Mouse (Mus musculus): ENCODE measurements around the gene Coq9. TPM values are rescaled to one million over a fixed set of nuclear protein-coding genes. Genes with fewer than 3 reads are reported as not detected.

The Coq9 gene
- 30.1 to 35.6 TPM (median 31.6 TPM) in 4 replicates for total RNA-seq (2023)

DNA sequence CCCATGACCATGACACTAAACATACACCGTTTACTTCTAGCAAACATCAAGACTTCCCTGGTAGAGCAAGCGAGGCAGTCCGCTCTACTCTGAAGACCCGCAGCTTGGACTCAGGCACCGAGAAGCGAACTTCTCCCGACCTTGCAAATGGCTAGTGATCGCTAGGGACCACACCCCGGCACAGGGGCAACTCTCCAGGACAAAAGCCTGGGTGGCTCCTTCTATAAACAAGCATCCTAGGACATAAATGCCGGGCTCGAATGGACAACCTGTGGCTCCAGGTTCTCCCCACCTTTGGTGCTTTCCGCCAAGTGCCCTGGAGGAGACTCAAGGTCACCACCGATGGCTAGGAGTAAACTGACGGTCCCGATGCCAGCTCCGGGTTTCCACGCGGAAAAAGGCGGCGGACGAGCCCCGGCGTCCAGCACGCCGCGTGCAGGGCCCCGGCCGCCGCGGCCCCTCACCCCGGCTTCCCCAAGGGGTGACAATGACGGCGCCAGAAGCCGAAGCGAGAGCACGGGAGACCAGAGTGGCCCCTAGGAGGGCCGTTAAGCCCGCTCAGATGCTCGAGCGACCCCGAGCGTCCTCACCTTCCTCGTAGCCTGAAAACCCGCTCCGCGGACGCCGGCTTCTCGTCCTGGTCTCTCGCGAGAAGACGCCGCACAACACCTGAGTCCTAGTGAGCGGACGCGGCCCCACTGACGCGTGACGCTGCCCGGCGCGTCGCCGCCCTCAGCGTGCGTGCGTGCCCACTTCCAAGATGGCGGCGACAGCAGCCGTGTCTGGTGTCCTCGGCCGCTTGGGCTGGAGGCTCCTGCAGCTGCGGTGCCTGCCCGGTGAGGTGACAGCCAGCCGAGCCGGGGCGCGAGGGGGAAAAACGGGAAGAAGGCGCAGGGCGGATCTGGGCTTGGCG is at the start of gene Coq9, which contains the start of gene Ciapin1:
TSS of gene Coq9 (plus strand) at position 660 of the 913 bp plus-strand sequence.
TSS of gene Ciapin1 (minus strand) at position 697 of the 913 bp plus-strand sequence.

GRCm38 (mm10) chr8:94810153-94810552 is 28.0 kb upstream of the Coq9 start, which contains the start of gene Ccl17:
Gene Ccl17, plus strand, starts transcription at chr8:94810453.

DNA sequence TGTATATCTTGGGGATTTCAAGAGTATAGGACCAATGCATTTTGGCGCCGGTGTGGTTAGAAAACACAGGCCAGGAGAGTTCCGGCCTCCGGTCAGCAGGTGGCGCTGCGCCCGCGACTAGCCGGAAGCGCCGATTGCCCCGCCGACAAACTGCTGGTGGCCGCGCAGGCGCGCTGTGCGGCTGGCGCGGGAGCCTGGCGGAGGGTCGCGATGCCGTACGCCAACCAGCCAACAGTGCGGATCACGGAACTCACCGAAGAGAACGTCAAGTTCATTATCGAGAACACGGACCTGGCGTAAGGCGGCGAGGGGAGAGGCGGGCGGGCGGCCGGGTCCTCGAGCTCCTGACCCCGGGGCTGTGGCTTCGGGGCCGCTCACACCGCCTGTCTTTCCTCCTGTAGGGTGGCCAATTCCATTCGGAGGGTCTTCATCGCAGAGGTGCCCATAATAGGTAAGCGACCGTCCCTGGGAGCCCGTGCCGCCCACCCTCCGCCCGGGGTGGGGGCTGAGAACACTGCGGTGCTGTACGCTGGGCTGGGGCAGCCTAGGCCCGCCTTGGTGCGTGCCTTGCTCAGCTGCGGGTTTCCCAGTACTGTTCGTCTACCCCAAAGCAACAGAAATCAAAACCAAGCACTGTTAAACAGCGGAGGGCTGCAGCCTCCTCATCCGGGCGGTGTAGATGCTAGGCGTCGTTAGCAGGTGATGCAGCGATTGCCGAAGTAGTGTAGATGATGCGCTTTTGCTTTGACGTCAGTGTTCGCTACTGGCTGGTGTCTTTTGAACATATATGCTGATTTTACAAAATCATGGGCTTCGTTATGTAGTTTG is 19.4 kb downstream of the Coq9 start, which contains the start of gene Polr2c:
TSS of gene Polr2c (plus strand) at position 105 of the 828 bp plus-strand sequence.

DNA sequence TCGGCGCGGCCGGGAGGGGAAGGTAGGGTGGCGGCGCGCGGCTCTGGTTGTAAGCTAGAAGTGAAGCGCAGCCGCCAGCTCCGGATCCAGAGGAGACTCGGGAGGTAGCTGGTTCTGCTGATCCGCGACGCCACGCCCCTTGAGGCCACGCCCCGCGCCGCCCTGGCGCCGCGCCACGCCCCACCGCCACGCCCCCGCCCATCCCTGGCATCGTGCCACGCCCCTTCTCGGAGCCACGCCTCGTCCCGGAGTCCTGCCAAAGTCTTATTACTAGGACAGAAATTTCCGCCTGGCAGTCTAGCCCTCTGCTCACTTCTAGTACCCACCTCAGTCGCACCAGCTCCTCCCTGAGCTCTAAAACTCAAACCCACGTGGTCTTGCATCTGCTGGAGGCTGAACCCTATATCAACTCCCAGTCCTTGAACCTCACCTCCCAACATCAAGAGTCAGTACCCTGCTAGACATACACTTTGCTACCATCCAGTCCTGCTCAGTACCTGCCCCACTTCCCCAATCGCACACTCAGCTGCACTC is 38.1 kb downstream of the Coq9 start, which contains the start of gene Dok4:
TSS of gene Dok4 (minus strand) at position 134 of the 534 bp plus-strand sequence.

Other genes starting within 250 kb of the Coq9 start
- 26.0 to 30.1 TPM (median 27.9 TPM) in 4 replicates for gene Rspry1, start 236.4 kb upstream of the Coq9 start, total RNA-seq (2023)
- gene Fam192a, start 236.3 kb upstream of the Coq9 start, total RNA-seq (2023): 28.7 to 35.8 TPM (median 32.3 TPM) in 4 replicates
- gene Arl2bp, start 171.7 kb upstream of the Coq9 start, total RNA-seq (2023): 92.4 to 105 TPM (median 99.9 TPM) in 4 replicates
- not detected in 4 replicates for gene Pllp, start 142.0 kb upstream of the Coq9 start, total RNA-seq (2023)
- not detected in 4 replicates for gene Ccl22, start 92.7 kb upstream of the Coq9 start, total RNA-seq (2023)
- not detected in 4 replicates for gene Cx3cl1, start 66.3 kb upstream of the Coq9 start, total RNA-seq (2023)
- gene Ccl17, start 27.9 kb upstream of the Coq9 start, total RNA-seq (2023): not detected in 4 replicates
- gene Ciapin1, start within 50 bp of the Coq9 start, total RNA-seq (2023): 48.5 to 59.1 TPM (median 57.3 TPM) in 4 replicates
- gene Polr2c, start 19.1 kb downstream of the Coq9 start, total RNA-seq (2023): 58.3 to 64.2 TPM (median 61.4 TPM) in 4 replicates
- 2.9 to 3.8 TPM (median 3.3 TPM) in 4 replicates for gene Dok4, start 38.0 kb downstream of the Coq9 start, total RNA-seq (2023)
- gene Ccdc102a, start 79.8 kb downstream of the Coq9 start, total RNA-seq (2023): 0.52 to 1.2 TPM (median 0.77 TPM) in 4 replicates
- 0.55 to 1.2 TPM (median 0.99 TPM) in 4 replicates for gene Adgrg5, start 85.4 kb downstream of the Coq9 start, total RNA-seq (2023)
- gene Adgrg1, start 136.4 kb downstream of the Coq9 start, total RNA-seq (2023): 4.0 to 13.3 TPM (median 7.5 TPM) in 4 replicates
- gene Adgrg3, start 179.4 kb downstream of the Coq9 start, total RNA-seq (2023): 0.21 TPM in 1 of 4 replicates, not detected in the others
- gene Drc7, start 216.8 kb downstream of the Coq9 start, total RNA-seq (2023): not detected in 4 replicates
- 12.6 to 18.8 TPM (median 15.8 TPM) in 4 replicates for gene Katnb1, start 242.9 kb downstream of the Coq9 start, total RNA-seq (2023)